Mouse (Mus musculus): ENCODE measurements around the gene Epop. TPM values are rescaled to one million over a fixed set of nuclear protein-coding genes. Genes with fewer than 3 reads are reported as not detected.

Gene Epop
- polyA plus RNA-seq, 1 experiment from 2014 or later: 1.2 TPM

- peaks cover 25% of the 10 kb centered on the region for H3K4me1 ChIP-seq (ENCODE audit: control insufficient read depth, insufficient read depth, low read depth, low read length)
- H3K27ac ChIP-seq (ENCODE audit: low read depth, low read length): no peak overlapping the region
- WGBS: 49% methylated on average over 15 of the region's 15 CpGs
- no peaks in the 10 kb centered on the region for H3K9me3 ChIP-seq (ENCODE audit: control insufficient read depth, low read length)
- H3K4me2 ChIP-seq (ENCODE audit: low read length): no peak overlapping the region
- H3K27me3 ChIP-seq (replicated peaks; ENCODE audit: control insufficient read depth, insufficient read depth, low read length): no peaks in the 10 kb centered on the region
- H3K4me3 ChIP-seq (ENCODE audit: low read length): no peak overlapping the region
- no peak for ATAC-seq
- H3K36me3 ChIP-seq (ENCODE audit: control insufficient read depth, insufficient read depth, low read length): peaks cover 18% of the 10 kb centered on the region
- no peak overlapping the region for H3K9ac ChIP-seq (ENCODE audit: low read depth, low read length)
Measured at GRCm38 (mm10) chr11:97669268-97669667, 39.8 kb upstream of the Epop start.

GRCm38 (mm10) chr11:97668160-97668559, 38.7 kb upstream of the Epop start:
- no peak overlapping the region for H3K4me3 ChIP-seq (ENCODE audit: low read length)
- ATAC-seq: no peak
- H3K36me3 ChIP-seq (ENCODE audit: control insufficient read depth, insufficient read depth, low read length): peaks cover 18% of the 10 kb centered on the region
- H3K27ac ChIP-seq (ENCODE audit: low read depth, low read length): no peak overlapping the region
- no peaks in the 10 kb centered on the region for H3K9me3 ChIP-seq (ENCODE audit: control insufficient read depth, low read length)
- H3K4me1 ChIP-seq (ENCODE audit: control insufficient read depth, insufficient read depth, low read depth, low read length): peaks cover 26% of the 10 kb centered on the region
- H3K9ac ChIP-seq (ENCODE audit: low read depth, low read length): no peak overlapping the region
- H3K27me3 ChIP-seq (replicated peaks; ENCODE audit: control insufficient read depth, insufficient read depth, low read length): no peaks in the 10 kb centered on the region
- H3K4me2 ChIP-seq (ENCODE audit: low read length): no peak overlapping the region
- 92% methylated on average over 7 of the region's 7 CpGs for WGBS

- H3K27me3 ChIP-seq (replicated peaks; ENCODE audit: control insufficient read depth, insufficient read depth, low read length): peaks cover 2% of the 10 kb centered on the region
- H3K4me1 ChIP-seq (ENCODE audit: control insufficient read depth, insufficient read depth, low read depth, low read length): peaks cover 37% of the 10 kb centered on the region
- H3K9me3 ChIP-seq (ENCODE audit: control insufficient read depth, low read length): no peaks in the 10 kb centered on the region
- no peak overlapping the region for H3K4me3 ChIP-seq (ENCODE audit: low read length)
- no peak overlapping the region for H3K4me2 ChIP-seq (ENCODE audit: low read length)
- no peak overlapping the region for H3K9ac ChIP-seq (ENCODE audit: low read depth, low read length)
- peaks cover 12% of the 10 kb centered on the region for H3K36me3 ChIP-seq (ENCODE audit: control insufficient read depth, insufficient read depth, low read length)
- 87% methylated on average over 15 of the region's 15 CpGs for WGBS
- no peak for ATAC-seq
- no peak overlapping the region for H3K27ac ChIP-seq (ENCODE audit: low read depth, low read length)
Measured at GRCm38 (mm10) chr11:97666794-97667193, 37.3 kb upstream of the Epop start.

DNA sequence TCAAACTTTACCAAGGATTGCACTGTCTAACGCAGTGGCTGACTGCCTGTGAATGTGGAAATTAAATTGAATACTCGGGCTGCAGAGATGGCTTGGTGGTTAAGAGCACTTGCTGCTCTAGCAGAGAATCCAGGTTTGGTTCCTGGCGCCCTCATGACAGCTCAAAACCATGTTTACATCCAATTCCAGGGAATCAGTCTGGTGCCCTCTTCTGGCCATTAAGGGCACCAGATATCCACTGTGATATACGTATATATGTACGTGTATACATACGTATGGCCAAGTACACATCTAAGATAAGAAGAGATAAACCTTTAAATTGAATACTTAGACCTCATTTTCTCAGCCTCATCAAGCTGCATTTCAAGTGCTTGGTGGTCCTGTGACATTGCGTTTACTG, 36.7 kb upstream of the Epop start:
- H3K4me2 ChIP-seq (ENCODE audit: low read length): no peak overlapping the region
- peaks cover 40% of the 10 kb centered on the region for H3K4me1 ChIP-seq (ENCODE audit: control insufficient read depth, insufficient read depth, low read depth, low read length)
- H3K4me3 ChIP-seq (ENCODE audit: low read length): no peak overlapping the region
- 93% methylated on average over 7 of the region's 7 CpGs for WGBS
- H3K9me3 ChIP-seq (ENCODE audit: control insufficient read depth, low read length): no peaks in the 10 kb centered on the region
- ATAC-seq: no peak
- no peak overlapping the region for H3K9ac ChIP-seq (ENCODE audit: low read depth, low read length)
- peaks cover 9% of the 10 kb centered on the region for H3K36me3 ChIP-seq (ENCODE audit: control insufficient read depth, insufficient read depth, low read length)
- H3K27me3 ChIP-seq (replicated peaks; ENCODE audit: control insufficient read depth, insufficient read depth, low read length): peaks cover 6% of the 10 kb centered on the region
- no peak overlapping the region for H3K27ac ChIP-seq (ENCODE audit: low read depth, low read length)

- WGBS: 83% methylated on average over 13 of the region's 13 CpGs
Measured at GRCm38 (mm10) chr11:97665431-97665830, 35.9 kb upstream of the Epop start.

DNA sequence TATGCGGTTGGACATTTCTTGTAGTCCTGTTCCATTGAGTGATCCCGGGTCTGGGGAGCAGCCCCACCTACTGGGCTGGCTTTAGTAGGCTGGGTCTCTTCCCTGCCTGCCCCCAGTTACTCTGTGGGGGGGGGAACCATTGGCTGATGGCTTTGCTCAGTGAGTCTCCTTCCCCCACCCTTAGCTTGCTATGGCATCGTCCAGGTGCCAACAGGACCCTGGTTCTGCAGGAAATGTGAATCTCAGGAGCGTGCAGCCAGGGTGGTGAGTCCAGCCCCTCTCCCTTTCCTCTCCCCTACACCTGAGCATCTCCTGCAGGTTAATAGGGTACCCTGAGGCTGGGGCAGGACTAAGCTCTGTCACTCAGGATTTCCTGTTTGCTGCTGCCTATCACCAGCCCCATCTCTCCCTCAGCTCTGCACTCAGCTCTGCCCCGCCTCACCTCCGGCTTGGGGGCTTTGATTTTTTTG, 35.3 kb upstream of the Epop start:
- 32% methylated on average over 6 of the region's 6 CpGs for WGBS
- H3K9me3 ChIP-seq (ENCODE audit: control insufficient read depth, low read length): no peaks in the 10 kb centered on the region

More at GRCm38 (mm10) chr11:97665431-97665830, 35.9 kb upstream of the Epop start:
- no peak for ATAC-seq
- H3K4me2 ChIP-seq (ENCODE audit: low read length): no peak overlapping the region
- no peak overlapping the region for H3K27ac ChIP-seq (ENCODE audit: low read depth, low read length)
- peaks cover 9% of the 10 kb centered on the region for H3K36me3 ChIP-seq (ENCODE audit: control insufficient read depth, insufficient read depth, low read length)
- no peak overlapping the region for H3K9ac ChIP-seq (ENCODE audit: low read depth, low read length)
- H3K9me3 ChIP-seq (ENCODE audit: control insufficient read depth, low read length): no peaks in the 10 kb centered on the region
- H3K4me3 ChIP-seq (ENCODE audit: low read length): no peak overlapping the region
- H3K4me1 ChIP-seq (ENCODE audit: control insufficient read depth, insufficient read depth, low read depth, low read length): peaks cover 48% of the 10 kb centered on the region
- peaks cover 9% of the 10 kb centered on the region for H3K27me3 ChIP-seq (replicated peaks; ENCODE audit: control insufficient read depth, insufficient read depth, low read length)

GRCm38 (mm10) chr11:97664339-97664665, 34.8 kb upstream of the Epop start:
- Histone ChIP-seq H3K27ac (ENCODE audit: low read depth, low read length) (peak overlapping the region; percentile 81; the same call in 1 of the 2 replicates), H3K4me1 (ENCODE audit: control insufficient read depth, insufficient read depth, low read depth, low read length) (peaks cover 46% of the 10 kb centered on the region)
- WGBS: 1% methylated on average over 6 of the region's 8 CpGs

More for the DNA sequence above, 35.3 kb upstream of the Epop start:
- ATAC-seq: no peak
- H3K9ac ChIP-seq (ENCODE audit: low read depth, low read length): peak overlapping the region; percentile 41; the same call in 1 of the 2 replicates
- H3K4me1 ChIP-seq (ENCODE audit: control insufficient read depth, insufficient read depth, low read depth, low read length): peaks cover 46% of the 10 kb centered on the region
- H3K27ac ChIP-seq (ENCODE audit: low read depth, low read length): no peak overlapping the region
- peak overlapping the region; percentile 90 for H3K4me2 ChIP-seq (ENCODE audit: low read length)
- peak overlapping the region; percentile 88 for H3K4me3 ChIP-seq (ENCODE audit: low read length)
- H3K36me3 ChIP-seq (ENCODE audit: control insufficient read depth, insufficient read depth, low read length): peaks cover 6% of the 10 kb centered on the region
- peaks cover 9% of the 10 kb centered on the region for H3K27me3 ChIP-seq (replicated peaks; ENCODE audit: control insufficient read depth, insufficient read depth, low read length)

GRCm38 (mm10) chr11:97663528-97664338, 34.2 kb upstream of the Epop start:
- H3K9me3 ChIP-seq (ENCODE audit: control insufficient read depth, low read length): no peaks in the 10 kb centered on the region
- peaks cover 43% of the 10 kb centered on the region for H3K4me1 ChIP-seq (ENCODE audit: control insufficient read depth, insufficient read depth, low read depth, low read length)
- no peak for ATAC-seq
- H3K27me3 ChIP-seq (replicated peaks; ENCODE audit: control insufficient read depth, insufficient read depth, low read length): peaks cover 9% of the 10 kb centered on the region
- H3K4me2 ChIP-seq (ENCODE audit: low read length): peak overlapping the region; percentile 90
- peak overlapping the region; percentile 88 for H3K4me3 ChIP-seq (ENCODE audit: low read length)
- under 1% methylated on average over 28 of the region's 57 CpGs for WGBS
- H3K36me3 ChIP-seq (ENCODE audit: control insufficient read depth, insufficient read depth, low read length): peaks cover 6% of the 10 kb centered on the region
- peak overlapping the region; percentile 88 for H3K9ac ChIP-seq (ENCODE audit: low read depth, low read length)
- peak overlapping the region; percentile 81 for H3K27ac ChIP-seq (ENCODE audit: low read depth, low read length)

More at GRCm38 (mm10) chr11:97664339-97664665, 34.8 kb upstream of the Epop start:
- no peak for ATAC-seq
- H3K27me3 ChIP-seq (replicated peaks; ENCODE audit: control insufficient read depth, insufficient read depth, low read length): peaks cover 9% of the 10 kb centered on the region
- peak overlapping the region; percentile 90 for H3K4me2 ChIP-seq (ENCODE audit: low read length)
- peak overlapping the region; percentile 88 for H3K9ac ChIP-seq (ENCODE audit: low read depth, low read length)
- H3K36me3 ChIP-seq (ENCODE audit: control insufficient read depth, insufficient read depth, low read length): peaks cover 6% of the 10 kb centered on the region
- no peaks in the 10 kb centered on the region for H3K9me3 ChIP-seq (ENCODE audit: control insufficient read depth, low read length)
- H3K4me3 ChIP-seq (ENCODE audit: low read length): peak overlapping the region; percentile 88

- Histone ChIP-seq H3K27me3 (replicated peaks; ENCODE audit: control insufficient read depth, insufficient read depth, low read length) (peaks cover 9% of the 10 kb centered on the region), H3K9me3 (ENCODE audit: control insufficient read depth, low read length) (no peaks in the 10 kb centered on the region), H3K9ac (ENCODE audit: low read depth, low read length) (peak within 1 kb of the TSS; percentile 88), H3K36me3 (ENCODE audit: control insufficient read depth, insufficient read depth, low read length) (peaks cover 6% of the 10 kb centered on the region), H3K4me3 (ENCODE audit: low read length) (peak within 1 kb of the TSS; percentile 88), H3K27ac (ENCODE audit: low read depth, low read length) (peak within 1 kb of the TSS; percentile 81), H3K4me2 (ENCODE audit: low read length) (peak within 1 kb of the TSS; percentile 90), H3K4me1 (ENCODE audit: control insufficient read depth, insufficient read depth, low read depth, low read length) (peaks cover 43% of the 10 kb centered on the region)
- 0% methylated on average over 14 of the region's 76 CpGs for whole genome bisulfite sequencing
- ATAC-seq: peak; percentile 69
Measured at GRCm38 (mm10) chr11:97662893-97663527, 33.5 kb upstream of the Epop start, which contains the start of gene Mllt6. Gene Mllt6, plus strand, starts transcription at chr11:97663414.

All from hindbrain, embryonic 16.5 days (tissue).